Mouse (Mus musculus) heart, adult 2 months (tissue): ENCODE data around the gene Rab23.

ENCODE experiments used
- CTCF ChIP-seq: fragments of 200-600 bp; IDR thresholded peaks from 2 replicates; pipeline ENCODE4 v1.8.1; 2022; ENCODE audit warnings: antibody characterized with exemption, mild to moderate bottlenecking, moderate library complexity
- EP300 ChIP-seq: fragments of 200-500 bp; IDR thresholded peaks from 2 replicates; pipeline ENCODE4 v1.6.1; 2011; ENCODE audit warnings: low read depth, low read length, control low read depth; ENCODE audit not compliant: insufficient read depth

GRCm38 (mm10) chr1:33720231-33720630, 544 bp downstream of the Rab23 start:
- no peak for TF ChIP-seq CTCF
- TF ChIP-seq EP300 = no peak
